Mouse (Mus musculus) lung, postnatal 0 days (tissue): Measurements from ENCODE around the gene Ciz1. TPM values are rescaled to one million over a fixed set of nuclear protein-coding genes. Genes with fewer than 3 reads are reported as not detected.

ENCODE experiments used
- ATAC-seq: fragments of 200-750 bp; cut with Nextera tagmentation; 2 replicates; pipeline ENCODE4 v1.8.0; 2017; ENCODE audit warnings: moderate library complexity
- DNase-seq: peaks from one replicate; pipeline ENCODE4 v3.0.0-alpha.2; 2016; ENCODE audit warnings: low spot score
- H3K27ac ChIP-seq: fragments of 300-500 bp; sonication (generic); 2 replicates; pipeline ENCODE4 v1.5.1; 2014; ENCODE audit warnings: antibody characterized with exemption, mild to moderate bottlenecking, low read length, mixed read lengths
- H3K27me3 ChIP-seq: fragments of 300-500 bp; sonication (generic); replicated peaks from 2 replicates; pipeline ENCODE4 v1.6.1; 2014; ENCODE audit warnings: low read length, mixed read lengths; ENCODE audit not compliant: insufficient read depth
- H3K36me3 ChIP-seq: fragments of 300-500 bp; sonication (generic); 2 replicates; pipeline ENCODE4 v1.6.1; 2014; ENCODE audit warnings: low read length, mixed read lengths; ENCODE audit not compliant: insufficient read depth
- H3K4me1 ChIP-seq: fragments of 300-500 bp; sonication (generic); 2 replicates; pipeline ENCODE4 v1.6.1; 2014; ENCODE audit warnings: antibody characterized with exemption, low read depth, low read length, mixed read lengths; ENCODE audit not compliant: insufficient read depth
- H3K4me2 ChIP-seq: fragments of 300-500 bp; sonication (generic); replicated peaks from 2 replicates; pipeline ENCODE4 v1.6.1; 2014; ENCODE audit warnings: low read depth, mild to moderate bottlenecking, low read length, moderate library complexity, mixed read lengths
- H3K4me3 ChIP-seq: fragments of 300-500 bp; sonication (generic); 2 replicates; pipeline ENCODE4 v1.5.1; 2014; ENCODE audit warnings: low read depth, low read length
- H3K9ac ChIP-seq: fragments of 300-500 bp; sonication (generic); replicated peaks from 2 replicates; pipeline ENCODE4 v1.6.1; 2014; ENCODE audit warnings: low read depth, mild to moderate bottlenecking
- H3K9me3 ChIP-seq: fragments of 300-500 bp; sonication (generic); 2 replicates; pipeline ENCODE4 v1.6.1; 2016; ENCODE audit warnings: low read length, mixed read lengths
- CTCF ChIP-seq: IDR thresholded peaks from 2 replicates; pipeline ENCODE4 v1.5.1; 2016; ENCODE audit warnings: antibody characterized with exemption, mild to moderate bottlenecking
- EP300 ChIP-seq: IDR thresholded peaks from 2 replicates; pipeline ENCODE4 v1.6.1; 2016; ENCODE audit warnings: antibody characterized with exemption, mild to moderate bottlenecking, control low read depth
- WGBS: fragments of 180-500 bp; shearing (Covaris S2); extraction: QIAGEN DNeasy Blood & Tissue Kit; methylation state at CpG from one replicate; pipeline ENCODE4 v1.1.7; 2014; 5-methylcytosine and 5-hydroxymethylcytosine counted together
- polyA plus RNA-seq: library from polyadenylated mRNA; unstranded; fragments of >200 nt; fragmentation: Nextera tagmentation; extraction: Ambion mirVana; gene quantifications from 2 replicates; pipeline ENCODE4 v1.2.1, GENCODE M21; 2015

Gene Ciz1
- polyA plus RNA-seq, 1 experiment from 2014 or later: 20.1 TPM

DNA sequence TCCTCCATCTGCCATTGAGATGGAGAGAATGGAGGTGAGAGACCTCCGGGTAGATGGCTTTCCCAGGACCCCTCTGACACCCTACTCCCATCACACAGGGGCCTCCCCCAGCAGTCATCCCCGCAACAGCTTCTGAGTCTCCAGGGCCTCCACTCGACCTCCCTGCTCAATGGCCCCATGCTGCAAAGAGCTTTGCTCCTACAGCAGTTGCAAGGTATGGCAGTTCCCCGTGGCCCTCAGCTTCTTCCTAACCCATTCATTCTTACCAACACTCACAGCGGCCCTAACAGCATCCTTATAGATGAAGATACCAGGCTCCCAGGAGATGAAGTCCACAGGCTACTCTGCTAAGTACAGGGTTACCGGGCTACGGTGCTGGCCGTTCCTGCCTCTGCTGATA is 12.0 kb downstream of the Ciz1 start:
- no peak overlapping the region for H3K27ac ChIP-seq

DNA sequence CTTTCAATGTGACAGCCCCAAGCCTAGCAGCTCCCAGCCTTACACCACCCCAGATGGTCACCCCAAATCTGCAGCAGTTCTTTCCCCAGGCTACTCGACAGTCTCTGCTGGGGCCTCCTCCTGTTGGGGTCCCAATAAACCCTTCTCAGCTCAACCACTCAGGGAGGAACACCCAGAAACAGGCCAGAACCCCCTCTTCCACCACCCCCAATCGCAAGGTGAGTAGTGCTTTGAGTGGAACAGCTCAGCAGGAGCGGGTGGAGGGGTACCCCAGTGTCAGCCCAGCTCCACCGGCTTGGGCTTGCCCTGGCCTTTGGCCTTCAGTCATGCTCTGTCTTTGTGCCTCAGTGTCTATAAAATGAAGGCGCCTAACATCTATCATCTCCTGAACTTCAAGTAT is 15.2 kb downstream of the Ciz1 start:
- DNase-seq (no peak), ATAC-seq (no peak)
- Histone ChIP-seq H3K36me3 (peaks cover 29% of the 10 kb centered on the region), H3K4me3 (no peak overlapping the region), H3K4me2 (no peak overlapping the region), H3K9me3 (no peaks in the 10 kb centered on the region), H3K27ac (no peak overlapping the region), H3K4me1 (peaks cover 6% of the 10 kb centered on the region), H3K27me3 (no peaks in the 10 kb centered on the region), H3K9ac (no peak overlapping the region)
- TF ChIP-seq CTCF (no peak), EP300 (no peak)
- 95% methylated on average over 5 of the region's 5 CpGs for WGBS

More for the DNA sequence above, 12.0 kb downstream of the Ciz1 start:
- Histone ChIP-seq H3K4me3 (0 out of 2 replicates have a peak overlapping the region, but pooled peaks have one; percentile 76), H3K36me3 (peaks cover 14% of the 10 kb centered on the region; the same call in 1 of the 2 replicates), H3K4me2 (peak overlapping the region; percentile 77), H3K9ac (no peak overlapping the region), H3K27me3 (no peaks in the 10 kb centered on the region), H3K9me3 (no peaks in the 10 kb centered on the region), H3K4me1 (peaks cover 6% of the 10 kb centered on the region)
- no peak for ATAC-seq
- DNase-seq: no peak
- WGBS: 75% methylated on average over 8 of the region's 8 CpGs
- no peak for TF ChIP-seq EP300
- no peak for TF ChIP-seq CTCF

DNA sequence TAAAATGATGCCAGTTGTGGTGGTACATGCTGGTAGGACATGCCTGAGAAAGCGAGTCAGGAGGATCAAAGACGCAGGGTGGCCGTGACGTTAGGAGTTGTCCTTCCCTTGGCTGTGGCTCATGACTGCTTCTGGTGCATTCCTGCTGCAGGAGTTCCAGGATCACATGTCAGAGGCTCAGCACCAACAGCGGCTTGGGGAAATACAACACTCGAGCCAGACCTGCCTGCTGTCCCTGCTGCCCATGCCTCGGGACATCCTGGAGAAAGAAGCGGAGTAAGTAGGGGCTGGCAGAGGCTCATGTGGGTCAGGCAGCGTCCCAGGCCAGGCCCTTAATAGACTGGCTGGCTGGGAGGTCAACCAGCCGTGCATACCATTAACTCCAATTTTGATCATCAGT is 22.1 kb downstream of the Ciz1 start:
- no peaks in the 10 kb centered on the region for H3K4me1 ChIP-seq
- H3K4me3 ChIP-seq: no peak overlapping the region
- no peak overlapping the region for H3K9ac ChIP-seq
- TF ChIP-seq CTCF: no peak
- no peak for TF ChIP-seq EP300
- H3K27me3 ChIP-seq: no peaks in the 10 kb centered on the region
- whole genome bisulfite sequencing: 86% methylated on average over 10 of the region's 10 CpGs
- DNase-seq (no peak), ATAC-seq (no peak)
- H3K9me3 ChIP-seq: no peaks in the 10 kb centered on the region
- peaks cover 36% of the 10 kb centered on the region for H3K36me3 ChIP-seq
- no peak overlapping the region for H3K4me2 ChIP-seq
- no peak overlapping the region for H3K27ac ChIP-seq

DNA sequence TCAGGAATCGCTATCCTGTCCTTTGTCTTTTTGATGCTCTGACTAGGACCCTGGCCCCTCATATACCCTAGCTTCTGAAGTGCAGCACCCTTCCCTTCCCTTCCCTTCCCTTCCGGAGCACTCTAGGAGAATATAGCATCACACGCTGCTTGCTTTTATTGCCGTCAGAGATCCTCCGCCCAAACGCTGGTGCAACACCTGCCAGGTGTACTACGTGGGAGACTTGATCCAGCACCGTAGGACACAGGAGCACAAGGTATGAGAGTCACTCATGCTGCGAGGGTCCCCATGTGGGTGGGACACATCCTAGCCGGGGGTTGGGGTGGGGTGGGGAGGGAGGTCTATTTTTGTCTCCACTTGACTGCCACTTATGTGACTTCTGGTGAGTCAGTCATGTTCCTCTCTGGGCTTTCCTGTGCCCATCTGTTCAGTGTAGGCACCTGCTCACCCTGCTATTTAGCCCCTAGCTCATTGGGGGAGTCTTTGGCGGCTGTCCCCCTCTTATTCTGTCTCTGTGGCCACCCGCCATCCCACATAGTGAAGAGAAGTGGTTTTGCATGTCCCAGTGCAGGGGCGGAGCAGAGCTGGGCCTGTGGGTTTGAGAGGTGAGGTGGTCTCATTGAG is 23.3 kb downstream of the Ciz1 start:
- H3K9me3 ChIP-seq: no peaks in the 10 kb centered on the region
- no peak overlapping the region for H3K4me3 ChIP-seq
- no peak overlapping the region for H3K4me2 ChIP-seq
- H3K4me1 ChIP-seq: no peaks in the 10 kb centered on the region
- H3K9ac ChIP-seq: no peak overlapping the region
- H3K27ac ChIP-seq: no peak overlapping the region
- 83% methylated on average over 13 of the region's 13 CpGs for WGBS
- H3K36me3 ChIP-seq: peaks cover 33% of the 10 kb centered on the region
- TF ChIP-seq CTCF: no peak
- no peak for TF ChIP-seq EP300
- no peaks in the 10 kb centered on the region for H3K27me3 ChIP-seq
- ATAC-seq: no peak
- no peak for DNase-seq

DNA sequence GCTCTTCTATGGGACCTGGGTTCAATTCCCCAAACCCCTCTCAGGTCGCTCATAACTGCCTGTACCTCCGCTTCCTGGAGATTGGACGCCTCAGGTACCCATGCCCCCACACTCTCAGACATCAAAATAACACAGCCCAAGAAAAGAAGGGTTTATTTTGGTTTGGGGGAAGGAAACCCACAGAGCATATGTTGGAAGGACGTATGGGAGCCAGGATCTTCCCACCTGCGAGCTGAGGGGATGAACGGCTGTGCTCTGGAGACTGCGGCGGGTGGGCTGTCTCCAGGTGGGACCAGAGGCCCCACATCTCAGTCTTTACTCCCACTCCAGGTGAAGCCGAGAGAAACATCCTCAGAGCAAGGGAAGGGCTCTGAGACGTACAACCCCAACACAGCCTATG is 24.8 kb downstream of the Ciz1 start:
- 94% methylated on average over 10 of the region's 10 CpGs for WGBS
- TF ChIP-seq EP300 (no peak), CTCF (no peak)
- no peak for DNase-seq

DNA sequence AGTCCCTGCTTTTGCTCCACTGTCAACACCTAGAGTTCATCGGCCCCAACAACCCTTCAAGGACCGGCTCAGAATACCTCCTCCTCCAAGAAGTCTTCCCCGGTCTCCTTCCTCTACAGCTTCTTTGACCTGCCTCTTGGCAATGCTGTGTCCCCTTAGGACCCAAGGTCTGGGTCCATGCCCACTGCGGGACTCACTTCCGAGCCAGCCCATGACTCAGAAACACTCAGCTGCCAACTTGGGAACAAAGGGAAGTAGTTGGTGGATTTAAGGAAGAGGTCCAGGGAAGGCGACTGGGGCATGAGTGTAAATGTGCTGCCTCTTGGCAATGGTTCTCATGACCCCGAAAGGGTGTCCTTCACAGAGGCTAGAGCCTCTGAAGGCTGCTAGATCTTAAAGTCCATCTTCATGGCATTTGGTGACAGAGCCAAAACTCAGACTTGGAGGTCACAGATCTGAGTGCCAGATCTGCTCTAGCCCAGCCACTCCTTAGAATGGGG is 27.9 kb downstream of the Ciz1 start:
- no peak overlapping the region for H3K27ac ChIP-seq
- H3K36me3 ChIP-seq: peaks cover 8% of the 10 kb centered on the region; the same call in 1 of the 2 replicates
- no peak for TF ChIP-seq CTCF
- TF ChIP-seq EP300: no peak
- peaks cover 11% of the 10 kb centered on the region; the same call in 1 of the 2 replicates for H3K4me1 ChIP-seq
- 80% methylated on average over 7 of the region's 7 CpGs for WGBS
- H3K27me3 ChIP-seq: no peaks in the 10 kb centered on the region
- no peak overlapping the region for H3K9ac ChIP-seq
- H3K4me3 ChIP-seq: no peak overlapping the region
- DNase-seq (no peak), ATAC-seq (no peak)
- no peak overlapping the region for H3K4me2 ChIP-seq
- no peaks in the 10 kb centered on the region for H3K9me3 ChIP-seq

More for the DNA sequence above, 24.8 kb downstream of the Ciz1 start:
- no peak for ATAC-seq
- Histone ChIP-seq H3K4me3 (no peak overlapping the region), H3K4me1 (peaks cover 7% of the 10 kb centered on the region; the same call in 1 of the 2 replicates), H3K9ac (no peak overlapping the region), H3K27ac (no peak overlapping the region), H3K9me3 (no peaks in the 10 kb centered on the region), H3K27me3 (no peaks in the 10 kb centered on the region), H3K36me3 (peaks cover 22% of the 10 kb centered on the region), H3K4me2 (no peak overlapping the region)
